Mouse (Mus musculus) cerebellum, adult 11-12 months (tissue): ENCODE data around the gene Cadm4.

Experiments
- DNase-seq: peaks from one replicate; pipeline ENCODE4 v3.0.0; 2022

Cadm4 gene

GRCm38 (mm10) chr7:24469126-24469525 lies 12.7 kb upstream of the Cadm4 start:
- DNase-seq: no peak

DNA sequence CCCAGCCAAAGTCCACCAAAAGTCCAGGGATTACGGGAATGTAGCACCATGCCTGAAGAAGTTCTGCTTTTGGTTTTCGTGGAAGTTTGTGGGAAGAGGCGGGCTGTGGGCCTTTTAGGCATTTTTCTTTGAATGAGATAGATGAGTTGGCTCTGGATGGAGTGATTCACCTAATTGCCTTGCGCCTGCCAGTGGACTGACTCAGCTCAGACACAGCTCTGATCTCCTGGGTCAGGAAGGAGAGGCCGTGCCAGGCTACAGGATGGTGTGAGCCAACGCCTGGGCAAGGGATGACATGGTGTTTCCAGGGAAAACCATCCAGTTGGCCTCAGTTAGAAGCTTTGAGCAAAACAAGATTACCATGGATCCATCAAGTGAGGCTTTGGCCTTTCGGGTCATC lies 11.5 kb upstream of the Cadm4 start:
- DNase-seq: peak; percentile 62

GRCm38 (mm10) chr7:24472442-24472841 lies 9.4 kb upstream of the Cadm4 start:
- no peak for DNase-seq

DNA sequence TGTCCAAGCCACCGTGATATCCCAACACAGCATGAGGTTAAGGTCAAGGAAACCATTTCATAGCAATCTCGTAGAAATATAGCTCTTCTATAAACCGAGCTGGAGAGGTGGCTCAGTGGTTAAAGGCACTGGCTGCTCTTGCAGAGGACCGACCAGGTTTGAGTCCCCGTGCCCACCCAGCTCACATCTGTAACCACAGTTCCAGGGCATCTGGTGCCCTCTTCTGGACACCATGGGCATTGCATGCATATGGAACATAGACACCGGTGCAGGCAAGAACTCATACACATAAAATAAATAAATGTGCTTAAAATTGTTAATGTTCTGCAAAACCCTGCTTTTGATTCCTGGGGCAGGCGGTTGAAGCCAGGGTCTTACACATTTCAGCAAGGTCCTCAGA lies 8.9 kb upstream of the Cadm4 start:
- no peak for DNase-seq

DNA sequence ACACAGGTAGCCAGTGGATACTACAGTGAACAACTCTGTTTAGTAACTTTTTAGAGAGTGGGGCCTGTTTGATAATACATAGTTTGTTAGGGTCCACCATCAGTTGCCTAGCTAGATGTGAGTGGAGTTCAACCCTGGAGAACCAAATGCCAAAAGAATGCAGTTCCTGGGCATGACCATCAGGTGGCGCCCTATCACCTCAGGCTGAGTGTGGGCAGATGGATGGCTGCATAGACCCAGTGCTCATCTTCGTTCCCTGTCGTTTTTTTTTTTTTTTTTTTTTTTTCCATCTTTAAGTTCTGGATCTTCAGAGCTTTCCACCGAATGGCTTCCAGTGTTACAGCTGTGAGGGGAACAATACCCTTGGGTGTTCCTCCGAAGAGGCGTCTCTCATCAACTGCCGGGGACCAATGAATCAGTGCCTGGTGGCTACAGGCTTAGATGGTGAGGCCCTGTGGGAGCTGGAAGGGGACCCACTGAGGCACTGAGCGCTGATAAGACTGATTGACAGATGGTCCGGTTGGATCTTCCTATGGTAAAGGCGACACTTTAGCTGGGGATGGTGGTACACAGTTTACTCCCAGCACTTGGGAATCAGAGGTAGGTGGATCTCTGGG lies 7.8 kb upstream of the Cadm4 start:
- DNase-seq: peak; percentile 78

- peak; percentile 64 for DNase-seq
These were observed 6.9 kb upstream of the Cadm4 start for GRCm38 (mm10) chr7:24474811-24475506.

DNA sequence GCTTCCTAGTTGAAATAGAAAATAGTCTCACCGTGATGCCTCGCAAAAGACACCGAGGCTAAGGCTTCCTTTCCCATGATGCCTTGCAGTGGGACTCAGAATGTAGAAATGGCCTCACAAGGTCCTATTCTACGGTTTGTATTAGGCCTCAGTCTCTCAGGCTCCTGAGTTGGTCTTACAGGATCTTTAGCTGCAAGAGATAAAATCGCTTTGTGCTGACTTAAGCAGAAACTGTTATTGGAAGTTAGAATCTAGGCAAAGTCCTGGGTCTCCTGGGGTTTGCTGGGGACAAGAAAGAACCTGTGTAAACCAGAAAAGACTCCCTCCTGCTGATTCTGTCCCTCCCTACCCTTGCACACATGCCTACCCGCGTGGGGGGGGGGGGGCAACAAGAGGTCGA lies 5.5 kb upstream of the Cadm4 start:
- DNase-seq: no peak

DNA sequence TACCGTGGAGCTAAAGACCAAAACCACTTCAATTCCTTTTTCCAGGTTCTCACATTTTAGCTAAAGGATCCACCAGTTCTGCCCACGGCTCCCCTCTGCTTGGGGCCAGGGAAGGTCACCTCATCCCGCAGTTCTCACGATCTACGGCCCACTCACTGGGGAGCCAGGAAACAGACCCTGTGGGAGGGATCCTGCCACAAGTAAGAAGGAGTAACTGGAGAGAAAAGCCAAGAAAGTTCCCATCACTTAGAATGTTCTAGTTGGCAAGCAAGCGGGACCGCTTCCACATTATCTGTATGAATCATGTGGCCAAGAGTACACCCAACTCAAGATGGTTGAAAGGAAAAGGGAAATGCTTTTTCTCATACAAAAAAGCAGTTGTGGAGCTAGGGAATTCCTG lies 5.0 kb upstream of the Cadm4 start:
- DNase-seq: no peak

DNA sequence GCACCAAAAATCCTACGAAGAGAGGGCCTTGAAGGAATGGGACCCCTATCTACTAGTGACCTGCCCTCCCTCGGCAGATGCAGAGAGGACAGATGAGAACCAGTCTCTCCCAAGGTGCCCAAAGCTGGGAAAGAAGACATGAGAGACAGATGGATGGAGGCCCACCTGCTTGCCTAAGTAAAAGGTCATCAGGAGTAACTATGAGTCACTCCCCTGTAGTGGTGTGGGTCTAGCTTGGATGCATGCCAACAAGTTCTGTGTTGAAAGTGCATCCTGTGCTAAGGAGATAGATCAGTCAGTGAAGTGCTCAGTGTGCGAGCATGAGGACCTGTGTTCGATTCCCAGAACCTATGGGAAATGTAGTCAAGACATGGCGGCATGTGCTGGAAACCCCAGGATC lies 2.9 kb upstream of the Cadm4 start:
- no peak for DNase-seq

- peak; percentile 52 for DNase-seq
These were observed 2.1 kb upstream of the Cadm4 start for GRCm38 (mm10) chr7:24479685-24480084.

DNA sequence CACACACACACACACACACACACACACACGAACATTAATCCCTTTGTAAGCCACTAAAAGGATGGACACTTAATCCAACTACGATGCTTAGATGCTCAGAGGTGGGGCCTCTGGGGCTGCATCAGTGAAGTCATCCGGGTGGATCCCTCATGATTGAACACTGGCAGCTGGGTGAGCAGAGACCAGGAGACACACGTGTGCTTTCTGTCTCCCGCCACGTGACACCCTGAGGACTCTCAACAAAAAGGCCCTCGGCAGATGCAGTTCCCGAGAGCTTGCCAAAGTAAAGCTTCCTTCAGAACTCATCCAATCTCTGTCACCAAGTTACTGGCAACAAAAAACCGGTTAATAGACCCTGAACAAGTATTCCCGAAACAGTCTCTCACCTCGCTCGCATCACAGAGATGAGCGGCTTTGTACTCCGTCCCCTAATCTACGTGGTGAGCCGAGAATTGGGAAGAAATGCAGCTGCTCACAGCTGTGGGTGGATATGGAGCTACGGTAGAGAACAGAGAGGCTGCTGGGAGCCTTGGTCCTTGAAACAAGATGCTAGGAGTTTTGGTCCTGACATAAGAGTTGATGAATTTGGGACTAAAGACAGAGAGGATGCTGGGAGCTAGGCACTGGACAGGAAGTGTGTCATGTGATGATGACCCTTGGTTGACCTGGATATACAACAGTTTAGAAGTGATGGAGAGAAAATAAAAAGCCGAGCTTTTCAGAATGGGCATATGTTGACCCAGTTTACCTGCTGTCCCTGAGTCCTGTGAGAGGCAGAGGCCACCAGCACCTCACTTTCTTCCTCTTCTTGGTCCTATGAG lies 1.5 kb upstream of the Cadm4 start:
- peak; percentile 62 for DNase-seq

DNA sequence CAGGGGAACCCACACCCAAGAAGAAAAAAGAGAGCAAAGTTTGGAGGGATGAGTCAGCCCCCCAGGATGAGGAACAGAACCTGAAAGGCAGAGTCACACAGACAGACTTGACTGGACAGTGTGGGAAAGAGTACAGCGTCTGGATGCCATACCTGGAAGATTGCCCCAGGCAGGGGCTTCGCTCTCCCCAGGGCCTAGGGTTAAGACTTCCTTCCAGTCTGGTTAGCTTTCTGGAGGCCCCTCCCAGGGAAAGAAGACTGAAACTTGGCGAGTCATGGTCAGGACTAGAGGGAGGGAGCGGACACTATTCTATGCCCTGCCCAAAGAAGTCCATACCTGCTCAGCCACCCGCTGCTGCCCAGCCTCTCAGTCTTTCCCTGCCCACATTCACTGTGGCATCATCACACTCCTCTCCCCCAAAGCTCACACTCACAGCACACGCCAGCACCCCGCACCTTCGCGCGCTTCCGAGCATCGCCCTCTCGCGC lies 793 bp upstream of the Cadm4 start:
- peak; percentile 76 for DNase-seq

DNA sequence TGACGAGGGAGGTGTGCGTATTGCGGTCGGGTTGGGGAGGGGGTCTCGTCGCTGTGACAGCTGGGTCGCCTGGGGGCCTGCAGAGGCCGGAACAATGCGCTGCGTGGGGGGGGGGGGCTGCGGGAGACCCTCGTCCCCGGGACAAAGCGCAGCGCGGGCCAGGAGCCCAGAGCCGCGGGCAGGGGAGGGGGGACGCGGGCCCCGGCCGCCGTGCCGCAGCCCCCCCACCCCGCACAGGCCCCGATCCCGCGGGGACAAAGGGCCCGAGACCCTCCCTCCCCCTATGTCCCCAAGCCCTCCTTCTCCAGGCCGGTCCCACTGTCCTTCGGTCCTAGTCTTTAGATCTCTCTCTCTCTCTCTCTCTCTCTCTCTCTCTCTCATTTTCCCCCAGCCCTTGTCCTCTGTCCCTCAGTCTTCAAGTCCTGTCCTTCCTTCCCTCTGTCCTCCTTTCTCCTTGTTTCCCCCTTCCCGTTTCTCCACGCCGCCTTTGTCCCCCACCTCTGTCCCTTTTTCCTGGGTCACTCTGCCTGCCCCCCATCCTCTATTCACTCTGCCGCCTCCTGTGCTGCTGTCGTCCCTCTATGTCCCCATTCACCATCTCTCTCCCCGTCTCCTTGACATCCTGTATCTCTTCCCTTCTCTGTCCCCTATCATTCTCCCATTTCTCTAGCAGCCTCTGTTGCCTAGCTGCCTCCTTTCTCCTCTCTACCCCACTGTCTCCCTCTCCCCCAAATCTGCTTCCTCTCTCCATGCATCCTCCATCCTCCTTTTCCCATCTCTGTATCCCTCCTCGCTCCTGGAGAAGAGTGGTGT lies 591 bp downstream of the Cadm4 start:
- DNase-seq: no peak

DNA sequence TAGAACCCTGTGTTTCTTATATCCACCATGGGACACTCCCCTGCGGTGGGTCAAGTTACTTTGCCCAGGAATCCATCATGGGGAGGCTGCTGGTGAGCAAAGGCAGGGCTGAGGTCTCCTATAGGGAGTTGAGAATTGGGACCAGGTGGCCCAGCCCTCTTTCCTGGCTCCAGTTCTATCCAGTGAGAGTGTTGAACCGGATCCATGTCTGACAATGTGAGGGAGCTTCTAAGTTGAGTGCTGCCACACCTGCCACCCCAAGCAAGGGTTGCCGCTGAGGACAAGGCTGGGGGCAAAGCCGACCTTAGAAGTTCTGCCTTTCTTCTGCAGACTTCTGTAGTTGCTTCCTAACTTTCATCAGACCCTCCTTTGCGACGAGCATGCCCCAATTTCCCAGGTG lies 1.5 kb downstream of the Cadm4 start:
- peak; percentile 60 for DNase-seq

GRCm38 (mm10) chr7:24485481-24485880 lies 3.7 kb downstream of the Cadm4 start:
- no peak for DNase-seq

DNA sequence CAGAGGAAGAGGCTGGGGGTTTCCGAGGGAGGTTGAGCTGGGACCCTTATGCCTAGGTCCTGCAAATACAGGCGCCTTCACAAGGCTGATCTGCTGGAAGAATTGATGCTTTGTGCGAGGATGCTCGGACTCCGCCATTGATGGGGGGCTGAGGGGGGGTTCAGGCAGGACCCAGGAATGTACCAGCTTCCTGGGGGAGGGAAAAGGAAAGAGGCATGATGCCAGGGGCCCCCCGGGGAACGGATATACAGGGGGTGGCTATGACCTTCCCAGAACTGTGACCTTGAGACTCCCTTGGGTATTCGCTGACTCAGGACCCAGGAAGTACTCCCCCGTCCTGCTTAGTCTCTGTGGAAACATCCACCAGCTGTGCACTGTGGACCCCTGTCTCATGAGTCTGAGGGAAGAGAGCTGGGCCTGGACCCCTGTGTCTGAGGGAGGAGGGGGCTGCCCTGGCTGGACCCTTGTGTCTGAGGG lies 4.9 kb downstream of the Cadm4 start:
- DNase-seq: peak; percentile 51

- DNase-seq: peak; percentile 49
These were observed 5.6 kb downstream of the Cadm4 start for GRCm38 (mm10) chr7:24487403-24487802.

DNA sequence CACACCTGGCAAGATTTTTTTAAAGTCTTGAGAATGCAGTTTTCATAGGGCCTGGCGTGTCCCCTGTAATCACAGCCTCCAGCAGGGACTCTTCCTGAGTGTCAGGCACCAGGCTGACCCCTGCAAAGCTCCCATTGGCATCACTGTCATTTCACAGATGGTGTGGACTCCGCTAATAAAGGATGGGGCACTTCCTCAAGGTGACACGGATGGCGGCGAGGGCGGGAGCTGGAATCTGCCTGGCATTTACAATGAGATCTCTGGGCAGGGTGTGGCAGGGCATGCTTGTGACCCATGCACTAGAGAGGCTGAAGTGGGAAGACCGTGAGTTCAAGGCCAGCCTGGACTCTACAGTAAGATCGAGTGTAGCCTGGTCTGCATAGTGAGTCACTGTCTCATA lies 6.5 kb downstream of the Cadm4 start:
- peak; percentile 69 for DNase-seq

GRCm38 (mm10) chr7:24499856-24500577 lies 18.2 kb downstream of the Cadm4 start:
- no peak for DNase-seq

DNA sequence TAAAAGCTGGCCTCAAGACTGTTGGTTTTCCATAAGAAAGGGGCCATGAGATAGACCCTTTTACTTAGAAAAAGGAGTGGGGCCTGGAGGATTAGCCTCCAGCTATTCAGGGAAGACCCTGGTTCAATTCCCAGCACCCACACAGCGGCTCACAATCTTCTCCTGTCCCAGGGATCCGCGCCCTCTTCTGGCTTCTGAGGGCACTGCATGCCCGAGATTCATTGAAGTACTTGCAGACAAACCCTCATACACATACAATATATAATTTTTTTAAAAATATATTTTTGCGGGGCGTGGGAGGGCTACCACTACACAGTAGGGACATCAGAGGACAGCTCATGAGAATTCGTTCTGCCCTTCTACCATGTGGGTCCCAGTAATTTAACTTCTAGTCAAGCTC lies 19.1 kb downstream of the Cadm4 start:
- no peak for DNase-seq

- DNase-seq: no peak
These were observed 19.7 kb downstream of the Cadm4 start for GRCm38 (mm10) chr7:24501492-24501891.

DNA sequence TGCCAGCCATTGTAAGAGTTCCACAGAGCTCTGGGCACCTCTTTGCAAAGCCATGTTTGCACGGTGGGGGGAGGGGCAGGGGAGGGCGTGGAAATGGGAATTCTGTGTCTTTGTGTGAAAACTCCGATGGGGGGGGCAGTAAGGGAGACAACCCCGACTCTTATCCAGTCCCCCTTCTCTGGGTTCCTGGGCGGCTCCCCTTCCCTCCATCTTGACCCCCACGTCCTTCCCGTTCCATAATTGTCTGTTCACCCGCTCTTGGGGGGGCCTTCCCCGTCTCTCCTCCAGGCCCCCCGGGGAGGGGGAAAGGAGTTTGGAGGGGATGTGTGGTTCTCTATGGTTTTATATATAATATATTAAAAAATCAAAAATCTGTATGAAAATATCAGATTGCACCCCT lies 22.2 kb downstream of the Cadm4 start:
- no peak for DNase-seq
